Mouse (Mus musculus) limb, embryonic 14.5 days (tissue): ENCODE results near the gene Pspc1. TPM values are rescaled to one million over a fixed set of nuclear protein-coding genes. Genes with fewer than 3 reads are reported as not detected.

Experiments used
- ATAC-seq: fragments of 200-750 bp; cut with Nextera tagmentation; 2 replicates; pipeline ENCODE4 v1.8.0; 2017; ENCODE audit warnings: low read depth, moderate number of reproducible peaks, moderate TSS enrichment; ENCODE audit not compliant: low FRiP score
- DNase-seq: peaks from one replicate; pipeline ENCODE4 v3.0.0-alpha.2; 2015; ENCODE audit warnings: low spot score
- H3K27ac ChIP-seq: fragments of 300-500 bp; sonication (generic); replicated peaks from 2 replicates; pipeline ENCODE4 v1.5.1; 2014; ENCODE audit warnings: low read depth, mild to moderate bottlenecking, low read length, moderate library complexity, mixed read lengths
- H3K27me3 ChIP-seq: fragments of 300-500 bp; sonication (generic); 2 replicates; pipeline ENCODE4 v1.6.1; 2014; ENCODE audit warnings: low read length, mixed read lengths; ENCODE audit not compliant: control insufficient read depth, insufficient read depth
- H3K36me3 ChIP-seq: fragments of 300-500 bp; sonication (generic); 2 replicates; pipeline ENCODE4 v1.6.1; 2014; ENCODE audit warnings: mild to moderate bottlenecking, low read length, moderate library complexity, mixed read lengths; ENCODE audit not compliant: control insufficient read depth, insufficient read depth
- H3K4me1 ChIP-seq: fragments of 300-500 bp; sonication (generic); 2 replicates; pipeline ENCODE4 v1.6.1; 2014; ENCODE audit warnings: antibody characterized with exemption, low read length, mixed read lengths; ENCODE audit not compliant: control insufficient read depth, insufficient read depth
- H3K4me2 ChIP-seq: fragments of 300-500 bp; sonication (generic); replicated peaks from 2 replicates; pipeline ENCODE4 v1.6.1; 2014; ENCODE audit warnings: low read depth, mild to moderate bottlenecking, low read length, moderate library complexity; ENCODE audit not compliant: severe bottlenecking
- H3K4me3 ChIP-seq: fragments of 300-500 bp; sonication (generic); replicated peaks from 2 replicates; pipeline ENCODE4 v1.5.1; 2014; ENCODE audit warnings: low read length
- H3K9ac ChIP-seq: fragments of 300-500 bp; sonication (generic); 2 replicates; pipeline ENCODE4 v1.6.1; 2014; ENCODE audit warnings: mild to moderate bottlenecking, low read depth, low read length, moderate library complexity; ENCODE audit not compliant: severe bottlenecking
- H3K9me3 ChIP-seq: fragments of 300-500 bp; sonication (generic); 2 replicates; pipeline ENCODE4 v1.6.1; 2016; ENCODE audit warnings: low read length; ENCODE audit not compliant: control insufficient read depth
- POLR2A ChIP-seq: fragments of 200-500 bp; IDR thresholded peaks from 2 replicates; pipeline ENCODE4 v1.8.0; 2012; ENCODE audit warnings: inconsistent platforms, mild to moderate bottlenecking, moderate library complexity, borderline replicate concordance; ENCODE audit not compliant: insufficient read depth, insufficient read length; ENCODE audit errors: extremely low read depth
- WGBS: fragments of 180-500 bp; shearing (Covaris S2); extraction: QIAGEN DNeasy Blood & Tissue Kit; methylation state at CpG from one replicate; pipeline ENCODE4 v1.1.7; 2014; 5-methylcytosine and 5-hydroxymethylcytosine counted together
- polyA plus RNA-seq, 2 experiments: library from polyadenylated mRNA; depleted of rRNA in 1 of 2; stranded (reverse) in 1 of 2; unstranded in 1 of 2; fragments of >200 nt; fragmentation: Nextera tagmentation in 1 of 2; extraction: Ambion mirVana in 1 of 2; gene quantifications; 2 replicates each; pipeline versions ENCODE4 v1.2.1 to v1.2.3; 2012 to 2014

The Pspc1 gene
- polyA plus RNA-seq, 2 experiments, result 23.8 to 41.5 TPM

DNA sequence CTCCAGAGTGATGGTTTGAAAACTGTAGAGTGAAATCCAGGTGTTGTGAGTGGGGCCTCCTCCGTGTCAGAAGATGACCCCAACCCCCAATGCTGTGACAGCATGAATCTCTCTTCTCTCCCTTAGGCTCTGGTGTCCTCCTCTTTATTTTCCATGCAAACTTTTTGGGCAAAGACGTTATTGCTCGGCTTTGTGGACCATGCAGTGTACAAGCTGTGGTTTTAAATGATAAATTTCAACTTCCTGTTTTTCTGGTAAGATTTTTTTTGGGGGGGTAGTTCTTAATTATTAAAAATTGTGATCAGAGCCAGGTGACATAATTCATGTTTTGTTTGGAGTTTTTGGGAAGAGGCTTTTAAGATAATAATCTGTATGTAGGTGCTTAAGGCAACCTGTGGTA is 82.6 kb downstream of the Pspc1 start:
- H3K36me3 ChIP-seq, result peaks cover 93% of the 10 kb centered on the region
- H3K9me3 ChIP-seq, result no peaks in the 10 kb centered on the region
- no peak overlapping the region for H3K4me3 ChIP-seq
- ATAC-seq, result no peak
- no peaks in the 10 kb centered on the region for H3K27me3 ChIP-seq
- H3K4me1 ChIP-seq, result no peaks in the 10 kb centered on the region
- 85% methylated on average over 3 of the region's 3 CpGs for WGBS
- H3K27ac ChIP-seq, result no peak overlapping the region
- no peak for TF ChIP-seq POLR2A
- no peak overlapping the region for H3K9ac ChIP-seq
- H3K4me2 ChIP-seq, result no peak overlapping the region
- no peak for DNase-seq

GRCm38 (mm10) chr14:56689766-56690165 is 88.3 kb downstream of the Pspc1 start:
- 76% methylated on average over 1 of the region's 1 CpGs for WGBS
- TF ChIP-seq POLR2A, result no peak
- H3K4me2 ChIP-seq, result no peak overlapping the region
- no peak for ATAC-seq
- no peak for DNase-seq
- H3K27me3 ChIP-seq, result no peaks in the 10 kb centered on the region
- no peaks in the 10 kb centered on the region for H3K9me3 ChIP-seq
- H3K4me3 ChIP-seq, result no peak overlapping the region
- peaks cover 87% of the 10 kb centered on the region for H3K36me3 ChIP-seq
- H3K27ac ChIP-seq, result no peak overlapping the region
- H3K9ac ChIP-seq, result no peak overlapping the region
- no peaks in the 10 kb centered on the region for H3K4me1 ChIP-seq

DNA sequence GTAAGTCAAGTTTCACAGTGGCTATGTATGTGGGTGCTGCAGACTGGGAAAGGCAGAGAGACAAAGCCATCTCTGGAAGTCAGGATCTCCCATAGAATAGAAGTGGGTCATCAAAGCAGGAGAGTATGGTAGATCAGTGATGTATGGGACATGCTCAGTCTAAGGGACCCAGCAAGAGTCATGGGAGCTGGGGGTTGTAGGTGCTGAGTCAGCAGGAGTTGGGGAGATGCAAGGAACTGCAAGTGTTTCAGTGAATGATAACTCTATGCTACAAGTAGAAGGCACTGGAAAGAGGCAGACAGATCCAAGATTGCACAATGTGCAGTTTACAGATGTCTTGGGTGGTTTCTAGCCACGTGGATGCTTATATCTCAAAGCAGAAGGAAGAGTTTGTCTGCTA is 89.0 kb downstream of the Pspc1 start:
- no peak overlapping the region for H3K27ac ChIP-seq
- H3K4me1 ChIP-seq, result no peaks in the 10 kb centered on the region
- no peaks in the 10 kb centered on the region for H3K9me3 ChIP-seq
- 90% methylated on average over 1 of the region's 1 CpGs for WGBS
- DNase-seq, result no peak
- TF ChIP-seq POLR2A, result no peak
- ATAC-seq, result no peak
- no peak overlapping the region for H3K9ac ChIP-seq
- peaks cover 87% of the 10 kb centered on the region for H3K36me3 ChIP-seq
- no peak overlapping the region for H3K4me2 ChIP-seq
- no peak overlapping the region for H3K4me3 ChIP-seq
- H3K27me3 ChIP-seq, result no peaks in the 10 kb centered on the region

DNA sequence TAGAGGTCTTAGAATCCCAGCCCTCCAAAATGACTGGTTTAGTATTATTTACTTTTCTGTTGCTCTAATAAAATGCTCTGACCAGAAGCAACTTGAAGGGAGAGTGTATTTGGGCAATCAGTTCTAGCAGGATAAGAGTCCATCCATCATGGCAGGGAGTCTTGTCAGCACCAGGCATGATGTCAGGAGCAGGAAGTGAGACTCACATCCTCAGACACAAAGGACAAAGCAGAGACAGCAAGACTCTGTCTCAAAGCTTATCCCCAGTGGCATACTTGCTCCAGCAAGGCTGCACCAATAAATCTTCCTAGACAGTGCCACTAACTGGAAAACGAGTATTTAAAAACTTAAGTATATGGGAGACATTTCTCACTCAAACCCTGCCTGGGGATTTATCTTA is 92.7 kb downstream of the Pspc1 start:
- no peak overlapping the region for H3K27ac ChIP-seq
- peaks cover 74% of the 10 kb centered on the region for H3K36me3 ChIP-seq
- TF ChIP-seq POLR2A, result no peak
- DNase-seq, result no peak
- H3K4me1 ChIP-seq, result no peaks in the 10 kb centered on the region
- H3K9ac ChIP-seq, result no peak overlapping the region
- H3K27me3 ChIP-seq, result no peaks in the 10 kb centered on the region
- H3K4me2 ChIP-seq, result no peak overlapping the region
- H3K9me3 ChIP-seq, result no peaks in the 10 kb centered on the region
- ATAC-seq, result no peak
- no peak overlapping the region for H3K4me3 ChIP-seq
- 48% methylated on average over 1 of the region's 1 CpGs for WGBS

Other genes with a start within 250 kb of the Pspc1 start
- 5.6 and 9.8 TPM in 2 replicates for gene Cenpj, start 202.9 kb downstream of the Pspc1 start, polyA plus RNA-seq (2012; rRNA removed)
- 8.0 and 8.6 TPM in 2 replicates for gene Cenpj, start 202.9 kb downstream of the Pspc1 start, polyA plus RNA-seq (2014; fragmentation: Nextera tagmentation; extraction: Ambion mirVana)
- gene Parp4, start 202.7 kb downstream of the Pspc1 start, polyA plus RNA-seq (2012; rRNA removed), result 4.7 and 5.2 TPM in 2 replicates
- 3.9 TPM in 2 replicates for gene Parp4, start 202.7 kb downstream of the Pspc1 start, polyA plus RNA-seq (2014; fragmentation: Nextera tagmentation; extraction: Ambion mirVana)
- 22.3 and 23.4 TPM in 2 replicates for gene Mphosph8, start 110.1 kb downstream of the Pspc1 start, polyA plus RNA-seq (2012; rRNA removed)
- gene Mphosph8, start 110.1 kb downstream of the Pspc1 start, polyA plus RNA-seq (2014; fragmentation: Nextera tagmentation; extraction: Ambion mirVana), result 24.5 and 29.1 TPM in 2 replicates
- 24.5 and 32.9 TPM in 2 replicates for gene Zmym5, start 33.4 kb upstream of the Pspc1 start, polyA plus RNA-seq (2012; rRNA removed)
- gene Zmym5, start 33.4 kb upstream of the Pspc1 start, polyA plus RNA-seq (2014; fragmentation: Nextera tagmentation; extraction: Ambion mirVana), result 22.0 and 24.4 TPM in 2 replicates
- 29.8 and 50.8 TPM in 2 replicates for gene Zmym2, start 108.3 kb upstream of the Pspc1 start, polyA plus RNA-seq (2012; rRNA removed)
- 39.1 and 40.8 TPM in 2 replicates for gene Zmym2, start 108.3 kb upstream of the Pspc1 start, polyA plus RNA-seq (2014; fragmentation: Nextera tagmentation; extraction: Ambion mirVana)